Mouse (Mus musculus) heart, embryonic 16.5 days (tissue): Measurements from ENCODE around the gene Ptpn21. TPM values are rescaled to one million over a fixed set of nuclear protein-coding genes. Genes with fewer than 3 reads are reported as not detected.

Source experiments
- ATAC-seq: fragments of 200-750 bp; cut with Nextera tagmentation; replicated peaks from 2 replicates; pipeline ENCODE4 v1.8.0; 2017; ENCODE audit warnings: moderate number of reproducible peaks; ENCODE audit not compliant: insufficient read depth, low FRiP score; ENCODE audit errors: extremely low read depth
- H3K27ac ChIP-seq: fragments of 300-500 bp; sonication (generic); 2 replicates; pipeline ENCODE4 v1.5.1; 2014; ENCODE audit warnings: mild to moderate bottlenecking, low read length, control low read depth, moderate library complexity
- H3K27me3 ChIP-seq: fragments of 300-500 bp; sonication (generic); 2 replicates; pipeline ENCODE4 v1.6.1; 2014; ENCODE audit warnings: low read length, mixed read lengths; ENCODE audit not compliant: control insufficient read depth, insufficient read depth
- H3K36me3 ChIP-seq: fragments of 300-500 bp; sonication (generic); 2 replicates; pipeline ENCODE4 v1.6.1; 2014; ENCODE audit not compliant: control insufficient read depth, insufficient read depth
- H3K4me1 ChIP-seq: fragments of 300-500 bp; sonication (generic); 2 replicates; pipeline ENCODE4 v1.6.1; 2014; ENCODE audit warnings: low read length, mixed read lengths; ENCODE audit not compliant: control insufficient read depth, insufficient read depth
- H3K4me2 ChIP-seq: fragments of 300-500 bp; sonication (generic); 2 replicates; pipeline ENCODE4 v1.6.1; 2014; ENCODE audit warnings: low read depth, mild to moderate bottlenecking, control low read depth, low read length
- H3K4me3 ChIP-seq: fragments of 300-500 bp; sonication (generic); 2 replicates; pipeline ENCODE4 v1.5.1; 2014; ENCODE audit warnings: mild to moderate bottlenecking, control low read depth, low read length
- H3K9ac ChIP-seq: fragments of 300-500 bp; sonication (generic); 2 replicates; pipeline ENCODE4 v1.6.1; 2014; ENCODE audit warnings: low read length, control low read depth
- H3K9me3 ChIP-seq: fragments of 300-500 bp; sonication (generic); replicated peaks from 2 replicates; pipeline ENCODE4 v1.6.1; 2016; ENCODE audit warnings: low read length; ENCODE audit not compliant: control insufficient read depth
- WGBS: fragments of 180-500 bp; shearing (Covaris S2); extraction: QIAGEN DNeasy Blood & Tissue Kit; methylation state at CpG from one replicate; pipeline ENCODE4 v1.1.7; 2014; 5-methylcytosine and 5-hydroxymethylcytosine counted together
- polyA plus RNA-seq: library from polyadenylated mRNA; unstranded; fragments of >200 nt; fragmentation: Nextera tagmentation; extraction: Ambion mirVana; gene quantifications from 2 replicates; pipeline ENCODE4 v1.2.1, GENCODE M21; 2015

Ptpn21 gene
- polyA plus RNA-seq, 1 experiment from 2014 or later: 8.6 TPM

DNA sequence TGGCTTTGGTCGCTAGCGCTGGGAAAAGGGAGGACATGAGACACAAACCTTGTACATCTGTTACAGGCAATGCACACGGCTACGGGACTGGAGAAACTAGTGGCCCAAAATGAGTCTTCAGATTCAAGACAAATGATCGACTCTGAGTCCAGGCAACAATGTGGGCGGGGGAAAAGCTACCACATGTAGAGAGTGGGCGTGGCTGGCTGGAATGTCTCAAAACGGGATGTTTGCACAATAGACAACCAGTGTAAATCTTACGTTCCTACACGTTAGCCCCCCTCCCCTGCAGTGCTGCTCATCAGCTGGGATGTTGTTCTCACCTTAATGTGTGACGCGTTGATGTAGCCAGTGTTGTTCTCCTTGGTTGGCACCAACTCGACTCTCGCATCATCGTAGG is 55.0 kb downstream of the Ptpn21 start:
- no peak overlapping the region for H3K9ac ChIP-seq
- no peaks in the 10 kb centered on the region for H3K9me3 ChIP-seq
- peaks cover 28% of the 10 kb centered on the region for H3K36me3 ChIP-seq
- H3K27me3 ChIP-seq: no peaks in the 10 kb centered on the region
- no peak overlapping the region for H3K27ac ChIP-seq
- no peak overlapping the region for H3K4me3 ChIP-seq
- no peak overlapping the region for H3K4me2 ChIP-seq
- ATAC-seq: no peak
- H3K4me1 ChIP-seq: peaks cover 7% of the 10 kb centered on the region
- 84% methylated on average over 15 of the region's 15 CpGs for WGBS

GRCm38 (mm10) chr12:98679906-98680305 is 57.3 kb downstream of the Ptpn21 start:
- ATAC-seq: no peak
- Histone ChIP-seq H3K36me3 (peaks cover 24% of the 10 kb centered on the region), H3K4me1 (peaks cover 7% of the 10 kb centered on the region)

GRCm38 (mm10) chr12:98677336-98677735 is 59.9 kb downstream of the Ptpn21 start:
- H3K4me3 ChIP-seq: no peak overlapping the region
- no peaks in the 10 kb centered on the region for H3K27me3 ChIP-seq
- 55% methylated on average over 14 of the region's 14 CpGs for WGBS
- no peak for ATAC-seq
- H3K27ac ChIP-seq: no peak overlapping the region
- H3K36me3 ChIP-seq: peaks cover 22% of the 10 kb centered on the region
- H3K4me2 ChIP-seq: no peak overlapping the region
- no peaks in the 10 kb centered on the region for H3K4me1 ChIP-seq
- no peak overlapping the region for H3K9ac ChIP-seq
- no peaks in the 10 kb centered on the region for H3K9me3 ChIP-seq

More at GRCm38 (mm10) chr12:98679906-98680305, 57.3 kb downstream of the Ptpn21 start:
- H3K27me3 ChIP-seq: no peaks in the 10 kb centered on the region
- no peak overlapping the region for H3K27ac ChIP-seq
- 89% methylated on average over 15 of the region's 15 CpGs for WGBS
- H3K4me3 ChIP-seq: no peak overlapping the region
- H3K9me3 ChIP-seq: no peaks in the 10 kb centered on the region
- H3K4me2 ChIP-seq: no peak overlapping the region
- H3K9ac ChIP-seq: no peak overlapping the region

- Histone ChIP-seq H3K9me3 (no peaks in the 10 kb centered on the region), H3K36me3 (peaks cover 18% of the 10 kb centered on the region), H3K27ac (no peak overlapping the region), H3K4me1 (no peaks in the 10 kb centered on the region), H3K4me3 (no peak overlapping the region), H3K9ac (no peak overlapping the region), H3K27me3 (no peaks in the 10 kb centered on the region), H3K4me2 (no peak overlapping the region)
- no peak for ATAC-seq
- WGBS: 89% methylated on average over 6 of the region's 6 CpGs
These were observed 60.3 kb downstream of the Ptpn21 start for GRCm38 (mm10) chr12:98676861-98677260.

- Histone ChIP-seq H3K27me3 (no peaks in the 10 kb centered on the region), H3K36me3 (peaks cover 14% of the 10 kb centered on the region), H3K9me3 (no peaks in the 10 kb centered on the region), H3K4me1 (peaks cover 9% of the 10 kb centered on the region), H3K4me3 (peak overlapping the region; percentile 54), H3K4me2 (peak overlapping the region; percentile 79), H3K27ac (peak overlapping the region; percentile 85), H3K9ac (peak overlapping the region; percentile 67)
- peak; percentile 87 for ATAC-seq
- 9% methylated on average over 9 of the region's 9 CpGs for WGBS
These were observed 62.5 kb downstream of the Ptpn21 start for GRCm38 (mm10) chr12:98674627-98675143.

DNA sequence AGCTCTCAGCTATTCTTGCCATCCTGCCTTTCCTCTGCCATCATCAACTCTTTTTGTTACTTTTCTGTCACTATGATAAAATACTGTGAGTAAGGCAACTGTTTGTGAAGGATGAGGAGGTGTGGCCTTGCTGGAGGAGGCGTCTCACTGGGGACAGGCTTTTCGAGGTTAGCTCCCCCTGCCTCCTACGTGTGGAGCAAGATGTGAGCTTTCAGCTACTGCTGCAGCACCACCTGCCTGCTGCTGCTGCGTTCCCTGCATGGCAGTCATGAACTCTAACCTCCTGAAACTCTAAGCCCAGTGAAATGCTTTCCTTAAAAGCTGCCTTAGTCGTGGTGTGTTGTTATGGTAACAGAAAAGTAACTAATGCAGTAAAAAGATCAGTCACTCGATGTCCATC is 63.3 kb downstream of the Ptpn21 start:
- ATAC-seq: no peak

GRCm38 (mm10) chr12:98670429-98670828 is 66.8 kb downstream of the Ptpn21 start:
- no peaks in the 10 kb centered on the region for H3K27me3 ChIP-seq
- ATAC-seq: no peak
- peaks cover 21% of the 10 kb centered on the region for H3K4me1 ChIP-seq
- H3K4me3 ChIP-seq: no peak overlapping the region
- no peak overlapping the region for H3K27ac ChIP-seq
- 68% methylated on average over 4 of the region's 4 CpGs for WGBS
- no peak overlapping the region for H3K9ac ChIP-seq
- 0 out of 2 replicates have a peak, but pooled peaks cover 5% of the 10 kb centered on the region for H3K36me3 ChIP-seq
- H3K4me2 ChIP-seq: no peak overlapping the region
- H3K9me3 ChIP-seq: no peaks in the 10 kb centered on the region

More for the DNA sequence above, 63.3 kb downstream of the Ptpn21 start:
- Histone ChIP-seq H3K9me3 (no peaks in the 10 kb centered on the region), H3K4me2 (no peak overlapping the region), H3K27ac (no peak overlapping the region), H3K36me3 (peaks cover 12% of the 10 kb centered on the region), H3K4me3 (no peak overlapping the region), H3K4me1 (peaks cover 11% of the 10 kb centered on the region), H3K9ac (no peak overlapping the region), H3K27me3 (no peaks in the 10 kb centered on the region)
- WGBS: 63% methylated on average over 6 of the region's 6 CpGs

GRCm38 (mm10) chr12:98669864-98670263 is 67.3 kb downstream of the Ptpn21 start:
- Histone ChIP-seq H3K4me2 (no peak overlapping the region), H3K27ac (no peak overlapping the region), H3K36me3 (0 out of 2 replicates have a peak, but pooled peaks cover 5% of the 10 kb centered on the region), H3K27me3 (no peaks in the 10 kb centered on the region), H3K9ac (no peak overlapping the region), H3K4me3 (no peak overlapping the region), H3K4me1 (peaks cover 21% of the 10 kb centered on the region), H3K9me3 (no peaks in the 10 kb centered on the region)
- WGBS: 79% methylated on average over 5 of the region's 5 CpGs
- ATAC-seq: no peak

DNA sequence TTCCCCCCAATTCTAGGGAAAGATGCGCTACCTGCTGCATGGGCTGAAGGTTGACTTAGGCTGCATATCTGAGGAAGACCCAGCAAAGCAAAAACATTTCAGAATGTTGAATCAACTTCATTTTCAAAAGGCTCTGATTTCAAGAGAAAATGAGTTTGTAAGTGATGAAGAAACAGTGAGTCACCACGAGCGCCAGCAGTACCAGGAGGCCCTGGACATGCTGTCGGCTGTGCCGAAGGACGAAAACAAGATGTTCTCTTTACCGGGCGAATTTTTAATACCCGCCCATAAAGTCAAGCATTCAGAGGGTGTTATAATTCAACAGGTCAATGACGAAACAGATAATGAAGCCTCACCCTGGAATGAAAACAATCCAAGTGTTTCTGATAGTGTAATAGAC is 68.1 kb downstream of the Ptpn21 start:
- Histone ChIP-seq H3K9me3 (no peaks in the 10 kb centered on the region), H3K36me3 (0 out of 2 replicates have a peak, but pooled peaks cover 5% of the 10 kb centered on the region), H3K9ac (no peak overlapping the region), H3K4me3 (no peak overlapping the region), H3K4me1 (peaks cover 21% of the 10 kb centered on the region), H3K27ac (peak overlapping the region; percentile 36), H3K4me2 (no peak overlapping the region), H3K27me3 (no peaks in the 10 kb centered on the region)
- 55% methylated on average over 10 of the region's 10 CpGs for WGBS
- ATAC-seq: no peak
